Mouse (Mus musculus): ENCODE results near the gene Farsb.
"Not testable (repeated sequence)": the region's sequence is repeated elsewhere in the genome, so short reads cannot be mapped to it uniquely, and the experiment has no call there.

Gene Farsb
- long read RNA-seq, experiment 1, transcript Farsb-204 (17 exons, 1,801 nt): minor isoform, 6 of 108 reads
- long read RNA-seq, experiment 1, transcript Farsb-201 (17 exons, 1,951 nt): major isoform, 91 of 108 reads
- long read RNA-seq, experiment 1, partial matches to known transcripts: 5 of 108 reads
- long read RNA-seq, experiment 1, other reads (novel, unspliced or antisense): 5 of 108 reads
- long read RNA-seq, experiment 2, transcript Farsb-201 (17 exons, 1,951 nt): major isoform, 78 of 106 reads
- long read RNA-seq, experiment 2, transcript Farsb-204 (17 exons, 1,801 nt): minor isoform, 12 of 106 reads
- long read RNA-seq, experiment 2, partial matches to known transcripts: 7 of 106 reads
- long read RNA-seq, experiment 2, other reads (novel, unspliced or antisense): 7 of 106 reads

- intact Hi-C loops (cut with DNase I): no loop called here
Observed at GRCm38 (mm10) chr1:78488752-78489492, at the start of gene Farsb. Farsb (minus strand) TSS chr1:78488897.

GRCm38 (mm10) chr1:78538396-78538795, 49.7 kb upstream of the Farsb start:
- intact Hi-C loops (cut with DNase I): loop anchor here (5.0 to 10.0 kb wide), 2 partner anchors 116 to 149 kb away; partner anchors contain the start of genes Acsl3 and Utp14b

- intact Hi-C loops (cut with DNase I): loop anchor here (5.0 to 10.0 kb wide), 2 partner anchors 117 to 150 kb away; partner anchors contain the start of genes Acsl3 and Utp14b
Observed at GRCm38 (mm10) chr1:78537494-78538010, 48.9 kb upstream of the Farsb start.

- intact Hi-C loops (cut with DNase I): loop anchor here (5.0 to 10.0 kb wide), 2 partner anchors 118 to 151 kb away; partner anchors contain the start of genes Acsl3 and Utp14b
Observed at GRCm38 (mm10) chr1:78536310-78537164, 47.8 kb upstream of the Farsb start.

- intact Hi-C loops (cut with DNase I): loop anchor here (5.0 to 10.0 kb wide), 2 partner anchors 120 to 153 kb away; partner anchors contain the start of genes Acsl3 and Utp14b
Observed at GRCm38 (mm10) chr1:78534428-78535150, 45.9 kb upstream of the Farsb start.

GRCm38 (mm10) chr1:78532184-78532800, 43.6 kb upstream of the Farsb start:
- intact Hi-C loops (cut with DNase I): loop anchor here (10.0 kb wide), 1 partner anchor 123 kb away; the partner anchor contains the start of genes Acsl3 and Utp14b

- intact Hi-C loops (cut with DNase I): loop anchor here (10.0 kb wide), 1 partner anchor 124 kb away; the partner anchor contains the start of genes Acsl3 and Utp14b
Observed at GRCm38 (mm10) chr1:78530500-78531215, 42.0 kb upstream of the Farsb start.

- intact Hi-C loops (cut with DNase I): no loop called here
Observed at GRCm38 (mm10) chr1:78529011-78529410, 40.3 kb upstream of the Farsb start.

GRCm38 (mm10) chr1:78528356-78528755, 39.7 kb upstream of the Farsb start:
- intact Hi-C loops (cut with DNase I): no loop called here

- intact Hi-C loops (cut with DNase I): no loop called here
Observed at GRCm38 (mm10) chr1:78525189-78525886, 36.6 kb upstream of the Farsb start.

GRCm38 (mm10) chr1:78518907-78519306, 30.2 kb upstream of the Farsb start:
- intact Hi-C loops (cut with DNase I): no loop called here

- intact Hi-C loops (cut with DNase I): no loop called here
Observed at GRCm38 (mm10) chr1:78512756-78513155, 24.1 kb upstream of the Farsb start.

- intact Hi-C loops (cut with DNase I): no loop called here
Observed at GRCm38 (mm10) chr1:78511621-78512160, 23.0 kb upstream of the Farsb start, which contains the start of gene BC035947. BC035947 (minus strand) TSS chr1:78512158.

- intact Hi-C loops (cut with DNase I): no loop called here
Observed at GRCm38 (mm10) chr1:78510862-78511261, 22.2 kb upstream of the Farsb start, which contains the start of gene Mogat1. Mogat1 (plus strand) TSS chr1:78510991.

GRCm38 (mm10) chr1:78507137-78507536, 18.4 kb upstream of the Farsb start:
- intact Hi-C loops (cut with DNase I): no loop called here

GRCm38 (mm10) chr1:78502527-78502926, 13.8 kb upstream of the Farsb start:
- intact Hi-C loops (cut with DNase I): no loop called here

GRCm38 (mm10) chr1:78501856-78502255, 13.2 kb upstream of the Farsb start:
- intact Hi-C loops (cut with DNase I): not testable (repeated sequence)

- intact Hi-C loops (cut with DNase I): no loop called here
Observed at GRCm38 (mm10) chr1:78501036-78501435, 12.3 kb upstream of the Farsb start.
